11 mouse cellular contexts compared by ENCODE assay signal in the genomic region with DNA sequence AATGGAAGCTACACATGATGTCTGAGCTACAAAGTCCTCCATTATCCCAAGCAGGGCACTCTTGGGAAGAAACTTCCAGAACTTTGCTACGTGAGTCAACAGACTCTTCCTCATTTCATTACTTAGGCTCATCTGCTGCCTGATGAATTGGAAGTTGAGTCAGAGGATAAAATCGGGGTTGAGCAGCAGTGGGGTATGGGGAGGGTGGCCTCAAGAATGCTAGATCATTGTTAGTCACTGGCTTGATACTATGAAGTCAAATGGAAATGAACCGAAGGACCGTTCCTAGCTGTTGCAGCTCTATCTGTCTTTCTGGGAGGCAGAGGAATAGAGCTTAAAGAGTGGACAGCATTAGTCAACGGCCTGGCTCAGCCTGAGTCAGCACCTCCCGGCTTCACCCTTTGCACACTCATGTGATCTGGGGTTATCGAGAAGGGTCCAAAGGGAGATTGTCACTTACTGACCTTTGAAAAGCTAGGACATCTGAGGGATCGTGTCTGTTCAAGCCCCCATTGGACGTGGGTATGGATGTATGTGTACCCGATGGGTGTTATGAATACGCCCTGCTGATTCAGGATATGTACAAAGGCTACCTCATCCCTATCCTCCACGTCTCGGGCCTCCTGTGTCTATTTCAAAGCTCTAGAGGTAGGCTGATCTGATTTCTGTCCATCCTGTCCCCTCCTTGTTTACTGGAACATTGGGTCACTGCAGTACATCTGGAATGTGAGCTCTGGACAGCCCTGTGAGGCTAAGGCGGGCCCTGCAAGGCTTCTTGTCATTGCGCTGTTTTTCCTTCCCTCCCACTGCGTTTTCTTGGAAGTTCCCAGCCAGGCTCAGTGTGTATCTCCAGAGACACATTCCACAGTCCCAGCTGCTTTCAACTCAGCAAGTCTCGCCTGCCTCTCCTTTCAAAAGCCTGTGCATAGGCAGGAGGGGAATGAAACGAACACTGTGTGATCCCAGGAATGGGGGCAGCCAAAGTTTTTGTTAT.
DNase-seq lines count a peak whose midpoint lies in the region; ATAC-seq lines count a peak whose summit lies in the region.
"Had no signal": no experiment of that assay in that cellular context is flagged by ENCODE, and none has a peak within 500 bp of the region (broad histone marks: within the 10 kb centered on the region; RNA-seq: fewer than 3 reads in every experiment).

No protein-coding gene starts in this region.

- 76% methylated on average over 18 of the region's 18 CpGs for WGBS in hindbrain, embryonic 11.5 days
- 71% methylated on average over 18 of the region's 18 CpGs for WGBS in hindbrain, embryonic 10.5 days

- H3K9me3 ChIP-seq in hindbrain, embryonic 11.5 days (ENCODE audit: control insufficient read depth, low read length): no peaks in the 10 kb centered on the region
- no peaks in the 10 kb centered on the region for H3K9me3 ChIP-seq in hindbrain, embryonic 10.5 days
- H3K9me3 ChIP-seq: hindbrain, embryonic 15.5 days had no signal

- peak; percentile 5 for DNase-seq in hindbrain, embryonic 11.5 days (ENCODE audit: low spot score)
- no peak for DNase-seq in hindbrain, embryonic 10.5 days (ENCODE audit: low spot score)
- peak; percentile 76 for DNase-seq in R1 (ENCODE audit: low read depth, low spot score)
- peak; percentile 85 for DNase-seq in heart, adult 9 months (ENCODE audit: low spot score in 2 of 2)
- DNase-seq in lung, postnatal 10 days: peak; percentile 72
- DNase-seq in spleen, postnatal 36 days (ENCODE audit: low spot score in 2 of 2): no peak
- DNase-seq in thymus, postnatal 25 days: no peak
- DNase-seq: cerebellum, postnatal 36 days had no signal

- no peak overlapping the region for H3K4me3 ChIP-seq in hindbrain, embryonic 11.5 days (ENCODE audit: low read depth, low read length)
- H3K4me3 ChIP-seq in hindbrain, embryonic 10.5 days: no peak overlapping the region
- H3K4me3 ChIP-seq: hindbrain, embryonic 15.5 days had no signal

- no peak overlapping the region for H3K27ac ChIP-seq in hindbrain, embryonic 11.5 days (ENCODE audit: low read depth, low read length)
- no peak overlapping the region for H3K27ac ChIP-seq in hindbrain, embryonic 10.5 days
- H3K27ac ChIP-seq: hindbrain, embryonic 15.5 days; liver, embryonic 14.5 days had no signal

- no peak overlapping the region for H3K9ac ChIP-seq in hindbrain, embryonic 11.5 days (ENCODE audit: low read depth, low read length)
- H3K9ac ChIP-seq: hindbrain, embryonic 15.5 days; liver, embryonic 14.5 days had no signal

- no peak overlapping the region for H3K4me2 ChIP-seq in hindbrain, embryonic 11.5 days (replicated peaks; ENCODE audit: low read depth, low read length)
- H3K4me2 ChIP-seq: hindbrain, embryonic 15.5 days had no signal

- H3K36me3 ChIP-seq in hindbrain, embryonic 11.5 days (ENCODE audit: control insufficient read depth, insufficient read depth, low read length): no peaks in the 10 kb centered on the region
- H3K36me3 ChIP-seq in hindbrain, embryonic 10.5 days: no peaks in the 10 kb centered on the region
- H3K36me3 ChIP-seq: hindbrain, embryonic 15.5 days had no signal

- no peak for ATAC-seq in hindbrain, embryonic 11.5 days (ENCODE audit: low FRiP score)
- ATAC-seq in activated CD4-positive, CD25-positive, alpha-beta regulatory T cell, adult 4 months: no peak

- H3K4me1 ChIP-seq in hindbrain, embryonic 11.5 days (replicated peaks; ENCODE audit: control insufficient read depth, insufficient read depth, low read length): no peaks in the 10 kb centered on the region
- no peaks in the 10 kb centered on the region for H3K4me1 ChIP-seq in hindbrain, embryonic 10.5 days (replicated peaks)
- H3K4me1 ChIP-seq: hindbrain, embryonic 15.5 days had no signal

- H3K27me3 ChIP-seq in hindbrain, embryonic 11.5 days (ENCODE audit: control insufficient read depth, insufficient read depth, low read length): no peaks in the 10 kb centered on the region
- H3K27me3 ChIP-seq in hindbrain, embryonic 10.5 days (ENCODE audit: insufficient read depth, poor library complexity, severe bottlenecking): no peaks in the 10 kb centered on the region
- H3K27me3 ChIP-seq: hindbrain, embryonic 15.5 days had no signal

Comparison
In these comparisons a context has a peak if more than half of its experiments do, and no peak if none do; other contexts are left out.
1. DNase-seq: peak in hindbrain, embryonic 11.5 days (single experiment), R1 (single experiment), heart, adult 9 months (2 of 2) and lung, postnatal 10 days (single experiment); none in hindbrain, embryonic 10.5 days (single experiment), spleen, postnatal 36 days (0 of 2) and thymus, postnatal 25 days (single experiment).